ENCODE assay signal across 12 mouse cellular contexts in the genomic region with DNA sequence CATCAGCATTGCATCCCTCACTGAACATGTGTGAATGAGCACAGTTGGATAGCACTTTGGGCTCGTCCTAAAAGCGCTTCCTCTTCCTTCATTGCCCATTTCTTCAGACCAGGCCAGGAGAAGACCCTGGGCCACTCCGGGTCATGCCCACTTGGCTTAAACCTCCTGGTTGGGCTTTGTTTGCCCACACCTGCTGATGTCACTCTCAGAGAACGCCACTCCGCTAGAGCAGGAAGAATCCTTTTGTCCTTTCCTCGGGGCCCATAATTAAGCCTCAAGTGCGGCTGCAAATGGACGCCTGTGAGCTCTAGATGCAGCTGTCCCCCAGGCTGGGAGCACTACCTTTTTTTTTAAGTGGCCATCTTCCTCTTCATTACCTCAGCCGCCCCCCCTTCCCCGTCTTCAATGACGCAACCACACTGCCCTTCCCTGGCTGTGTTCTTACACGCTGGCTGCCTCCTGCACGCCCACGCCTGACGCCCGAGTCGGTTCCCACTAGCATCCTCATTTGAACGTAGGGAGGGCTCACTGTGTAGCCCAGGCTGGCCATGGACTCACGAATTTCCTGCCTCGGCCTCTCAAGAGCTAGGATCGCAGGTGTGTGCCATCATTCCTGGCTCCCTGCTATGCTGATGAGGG.
DNase-seq lines count a peak whose midpoint lies in the region; ATAC-seq and TF ChIP-seq lines count a peak whose summit lies in the region.
"Had no signal": no experiment of that assay in that cellular context is flagged by ENCODE, and none has a peak within 500 bp of the region (broad histone marks: within the 10 kb centered on the region; RNA-seq: fewer than 3 reads in every experiment).

No protein-coding gene starts in this region.

- no peaks in the 10 kb centered on the region for H3K4me1 ChIP-seq in lung, postnatal 0 days (ENCODE audit: insufficient read depth, low read depth, low read length)
- H3K4me1 ChIP-seq: limb, embryonic 13.5 days had no signal

- WGBS in lung, postnatal 0 days: 79% methylated on average over 21 of the region's 21 CpGs

- no peak overlapping the region for H3K4me2 ChIP-seq in lung, postnatal 0 days (replicated peaks; ENCODE audit: low read depth, low read length)
- H3K4me2 ChIP-seq: heart, embryonic 11.5 days; limb, embryonic 13.5 days had no signal

- no peak overlapping the region for H3K9ac ChIP-seq in lung, postnatal 0 days (replicated peaks; ENCODE audit: low read depth)
- H3K9ac ChIP-seq: limb, embryonic 13.5 days had no signal

- peak; percentile 48 for ATAC-seq in frontal cortex, adult (ENCODE audit: low TSS enrichment)
- no peak for ATAC-seq in lung, postnatal 0 days

- TF ChIP-seq EP300 in lung, postnatal 0 days (IDR thresholded peaks at IDR 0.05): no peak

- H3K4me3 ChIP-seq in lung, postnatal 0 days (ENCODE audit: low read depth, low read length): no peak overlapping the region
- H3K4me3 ChIP-seq: limb, embryonic 13.5 days had no signal

- no peak for TF ChIP-seq CTCF in lung, postnatal 0 days (IDR thresholded peaks at IDR 0.05)

- H3K27me3 ChIP-seq in lung, postnatal 0 days (replicated peaks; ENCODE audit: insufficient read depth, low read length): no peaks in the 10 kb centered on the region
- H3K27me3 ChIP-seq: limb, embryonic 13.5 days had no signal

- no peaks in the 10 kb centered on the region for H3K9me3 ChIP-seq in lung, postnatal 0 days (ENCODE audit: low read length)
- H3K9me3 ChIP-seq: limb, embryonic 13.5 days had no signal

- no peak for DNase-seq in frontal cortex, postnatal 10 days (ENCODE audit: low spot score in 2 of 2)
- DNase-seq in lung, postnatal 36 days: peak; percentile 45
- DNase-seq in lung, postnatal 0 days (ENCODE audit: low spot score): no peak
- peak; percentile 23 for DNase-seq in mesoderm, embryonic 11.5 days (ENCODE audit: low read depth, low spot score)
- peak; percentile 69 for DNase-seq in right cerebral cortex, postnatal 25 days
- no peak for DNase-seq in gastrocnemius, postnatal 25 days
- DNase-seq in adrenal gland, postnatal 4 days (ENCODE audit: low spot score in 2 of 2): no peak
- DNase-seq: B cell, adult 2 months; spleen, adult 18-20 months had no signal

- H3K27ac ChIP-seq in lung, postnatal 0 days (ENCODE audit: low read length): no peak overlapping the region
- H3K27ac ChIP-seq: limb, embryonic 13.5 days had no signal

- peaks cover 45% of the 10 kb centered on the region; the same call in 1 of the 2 replicates for H3K36me3 ChIP-seq in lung, postnatal 0 days (ENCODE audit: insufficient read depth, low read length)

Comparison
In these comparisons a context has a peak if more than half of its experiments do, and no peak if none do; other contexts are left out.
1. DNase-seq: peak in lung, postnatal 36 days (single experiment), mesoderm, embryonic 11.5 days (single experiment) and right cerebral cortex, postnatal 25 days (single experiment); none in frontal cortex, postnatal 10 days (0 of 2), lung, postnatal 0 days (single experiment), gastrocnemius, postnatal 25 days (single experiment) and adrenal gland, postnatal 4 days (0 of 2).